Mouse (Mus musculus) small intestine, adult 2 months (tissue): ENCODE measurements at regions not wholly inside any gene's neighbourhood (a gene's known extent, or its start where the extent isn't known, plus 50 kb on each side); places are given as distances from the start of the nearest gene placed in this dataset.

ENCODE experiments used
- H3K27ac ChIP-seq: fragments of 200-500 bp; 2 replicates; pipeline ENCODE4 v1.5.1; 2012; ENCODE audit warnings: low read depth, low read length, control low read depth, inconsistent platforms; ENCODE audit not compliant: insufficient read depth
- H3K27me3 ChIP-seq: fragments of 200-500 bp; 2 replicates; pipeline ENCODE4 v1.6.1; 2012; ENCODE audit warnings: mild to moderate bottlenecking, moderate library complexity, low read length, inconsistent platforms; ENCODE audit not compliant: control insufficient read depth, insufficient read depth
- H3K36me3 ChIP-seq: fragments of 200-500 bp; 2 replicates; pipeline ENCODE4 v1.6.1; 2012; ENCODE audit warnings: mild to moderate bottlenecking, low read length, control low read depth, inconsistent platforms; ENCODE audit not compliant: control insufficient read depth, insufficient read depth
- H3K4me1 ChIP-seq: fragments of 200-500 bp; 2 replicates; pipeline ENCODE4 v1.6.1; 2012; ENCODE audit warnings: low read length, inconsistent platforms, mixed read lengths; ENCODE audit not compliant: control insufficient read depth, insufficient read depth, insufficient read length
- H3K4me3 ChIP-seq: fragments of 200-500 bp; 2 replicates; pipeline ENCODE4 v1.5.1; 2012; ENCODE audit warnings: low read depth, mild to moderate bottlenecking, control low read depth, inconsistent platforms, low read length, moderate library complexity
- CTCF ChIP-seq: fragments of 200-500 bp; IDR thresholded peaks from 2 replicates; pipeline ENCODE4 v1.5.1; 2012; ENCODE audit warnings: low read depth, mild to moderate bottlenecking, control low read depth, inconsistent platforms, low read length, moderate library complexity, mixed read lengths; ENCODE audit not compliant: insufficient replicate concordance, insufficient read length; ENCODE audit errors: extremely low read depth
- POLR2A ChIP-seq: fragments of 200-500 bp; IDR thresholded peaks from 2 replicates; pipeline ENCODE4 v1.6.1; 2012; ENCODE audit warnings: low read depth, mild to moderate bottlenecking, control low read depth, inconsistent platforms, low read length, moderate library complexity
- WGBS: fragments of 180-500 bp; shearing (Covaris S2); methylation state at CpG from one replicate; pipeline ENCODE4 v1.1.7; 2018; 5-methylcytosine and 5-hydroxymethylcytosine counted together

- H3K27ac ChIP-seq: no peak overlapping the region
- no peak overlapping the region for H3K4me3 ChIP-seq
- H3K36me3 ChIP-seq: no peaks in the 10 kb centered on the region
- WGBS: 72% methylated on average over 6 of the region's 6 CpGs
- TF ChIP-seq POLR2A (no peak), CTCF (no peak)
- no peaks in the 10 kb centered on the region for H3K27me3 ChIP-seq
- no peaks in the 10 kb centered on the region for H3K4me1 ChIP-seq
Observed at GRCm38 (mm10) chr7:69740495-69740894, 626.0 kb downstream of the Nr2f2 start.

DNA sequence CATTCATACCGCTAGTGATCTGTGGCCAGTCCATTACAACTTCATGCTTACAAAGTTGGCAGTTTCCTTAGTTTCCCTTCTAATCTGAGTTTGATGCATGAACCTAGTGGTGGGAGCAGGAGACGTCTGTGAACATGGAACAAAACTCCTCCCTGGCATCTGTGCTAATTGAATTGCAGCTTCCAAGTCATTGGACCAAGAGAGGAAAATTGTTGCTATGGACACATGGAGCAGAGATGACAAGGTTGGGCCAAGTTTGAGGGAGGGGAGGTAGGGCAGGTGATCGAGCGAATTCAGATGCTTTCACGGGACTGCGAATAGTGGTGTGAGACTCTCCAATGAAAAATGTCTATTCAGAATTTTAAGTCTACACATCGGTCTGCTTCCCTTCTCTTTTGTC lies 627.5 kb downstream of the Nr2f2 start:
- Histone ChIP-seq H3K36me3 (no peaks in the 10 kb centered on the region), H3K27me3 (no peaks in the 10 kb centered on the region), H3K4me1 (no peaks in the 10 kb centered on the region), H3K4me3 (no peak overlapping the region), H3K27ac (no peak overlapping the region)
- 88% methylated on average over 7 of the region's 7 CpGs for WGBS
- TF ChIP-seq CTCF (no peak), POLR2A (no peak)

DNA sequence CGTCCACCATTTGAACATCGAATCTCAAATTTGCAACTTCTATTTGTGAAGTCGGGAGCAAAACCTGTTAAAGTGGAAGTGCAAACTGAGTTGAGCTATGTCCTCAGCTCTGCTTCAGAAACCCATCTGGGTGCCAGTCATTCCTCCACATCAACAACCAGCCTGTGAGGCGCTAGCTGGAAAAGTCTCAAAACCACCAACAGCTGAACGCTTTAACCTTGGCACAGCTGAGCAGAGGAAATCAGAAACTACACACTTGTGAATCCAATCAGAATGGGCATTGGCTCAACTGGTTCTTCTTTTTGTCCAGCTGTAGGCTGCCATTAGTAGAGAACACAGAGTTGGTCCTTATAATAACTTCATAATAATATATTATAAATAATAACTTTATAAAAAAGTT lies 651.5 kb downstream of the Nr2f2 start:
- H3K27ac ChIP-seq: no peak overlapping the region
- no peaks in the 10 kb centered on the region for H3K36me3 ChIP-seq
- WGBS: 90% methylated on average over 5 of the region's 5 CpGs
- no peak overlapping the region for H3K4me3 ChIP-seq
- H3K27me3 ChIP-seq: no peaks in the 10 kb centered on the region
- H3K4me1 ChIP-seq: no peaks in the 10 kb centered on the region
- TF ChIP-seq POLR2A: no peak
- TF ChIP-seq CTCF: no peak

DNA sequence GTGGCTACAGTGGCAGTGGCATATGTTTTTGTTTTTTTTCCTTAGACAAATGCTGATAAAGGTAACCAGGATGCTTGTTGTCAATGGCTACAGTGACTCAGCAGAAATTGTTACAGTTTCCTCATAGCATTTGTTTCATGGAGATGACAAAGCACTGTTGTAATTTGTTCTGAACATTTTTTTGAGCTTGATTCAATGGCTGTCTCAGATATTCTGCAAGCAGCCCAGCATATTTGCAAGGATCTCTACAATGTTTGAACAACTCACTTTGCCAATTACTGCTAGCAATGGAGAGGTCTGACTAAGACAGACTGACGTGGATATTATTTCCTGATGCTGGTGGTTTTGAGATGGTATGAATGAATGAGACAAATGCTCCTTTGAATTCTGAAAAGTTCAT lies 696.3 kb downstream of the Nr2f2 start:
- H3K27me3 ChIP-seq: no peaks in the 10 kb centered on the region
- no peak overlapping the region for H3K4me3 ChIP-seq
- no peaks in the 10 kb centered on the region for H3K4me1 ChIP-seq
- TF ChIP-seq CTCF: no peak
- TF ChIP-seq POLR2A: no peak
- H3K36me3 ChIP-seq: no peaks in the 10 kb centered on the region
- 70% methylated on average over 1 of the region's 1 CpGs for WGBS
- no peak overlapping the region for H3K27ac ChIP-seq

DNA sequence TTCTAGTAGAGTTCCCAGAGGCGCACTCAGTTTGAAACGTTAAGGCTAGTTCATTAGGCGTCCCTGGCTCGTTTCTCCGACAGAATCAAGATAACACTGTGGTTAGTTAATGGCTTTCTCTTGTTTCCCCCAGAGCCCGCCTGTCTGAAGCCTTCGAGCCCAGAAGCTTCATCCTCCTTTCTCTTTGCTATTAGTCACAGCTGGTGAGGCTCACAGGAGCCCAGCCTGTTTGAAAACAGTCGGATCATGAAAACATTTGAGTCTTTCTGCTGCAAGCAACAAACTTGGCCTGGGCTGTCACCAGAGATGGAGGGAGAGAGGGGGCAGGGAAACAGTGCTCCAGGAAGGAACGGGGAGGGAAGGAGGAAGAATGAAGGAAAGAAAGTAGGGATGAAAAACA lies 711.0 kb downstream of the Nr2f2 start:
- Histone ChIP-seq H3K27me3 (no peaks in the 10 kb centered on the region), H3K4me3 (no peak overlapping the region), H3K27ac (no peak overlapping the region), H3K4me1 (no peaks in the 10 kb centered on the region), H3K36me3 (no peaks in the 10 kb centered on the region)
- no peak for TF ChIP-seq CTCF
- no peak for TF ChIP-seq POLR2A
- WGBS: 7% methylated on average over 9 of the region's 9 CpGs

GRCm38 (mm10) chr7:69645449-69645848 lies 721.1 kb downstream of the Nr2f2 start:
- H3K4me3 ChIP-seq: no peak overlapping the region
- no peaks in the 10 kb centered on the region for H3K36me3 ChIP-seq
- TF ChIP-seq CTCF: no peak
- no peak for TF ChIP-seq POLR2A
- H3K4me1 ChIP-seq: no peaks in the 10 kb centered on the region
- no peak overlapping the region for H3K27ac ChIP-seq
- no peaks in the 10 kb centered on the region for H3K27me3 ChIP-seq
- WGBS: 69% methylated on average over 6 of the region's 6 CpGs

- Histone ChIP-seq H3K27ac (no peak overlapping the region), H3K36me3 (no peaks in the 10 kb centered on the region), H3K4me3 (no peak overlapping the region), H3K27me3 (no peaks in the 10 kb centered on the region), H3K4me1 (no peaks in the 10 kb centered on the region)
- TF ChIP-seq CTCF: no peak
- TF ChIP-seq POLR2A: no peak
- WGBS: 22% methylated on average over 9 of the region's 9 CpGs
Observed at GRCm38 (mm10) chr7:69641652-69642051, 724.9 kb downstream of the Nr2f2 start.

DNA sequence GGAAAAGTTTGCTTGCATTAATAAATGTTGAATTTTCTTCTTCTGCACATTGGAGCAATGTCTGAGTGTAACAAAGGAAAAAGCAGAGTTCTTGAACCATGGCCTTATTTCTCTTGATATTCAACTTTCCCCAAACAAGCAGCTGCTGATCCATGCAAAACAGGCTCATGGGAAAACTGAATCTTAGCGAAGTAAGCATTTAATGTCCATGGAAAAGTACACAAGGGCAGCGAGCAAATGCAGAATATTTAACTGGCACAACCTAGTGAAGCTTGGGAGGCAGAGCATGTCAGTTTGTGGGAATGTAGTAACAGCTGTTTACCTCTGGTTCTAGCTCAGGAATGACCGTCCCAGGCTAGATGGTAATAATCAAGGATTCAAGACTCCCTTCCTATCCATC lies 766.7 kb downstream of the Nr2f2 start:
- Histone ChIP-seq H3K27me3 (no peaks in the 10 kb centered on the region), H3K4me3 (no peak overlapping the region), H3K4me1 (no peaks in the 10 kb centered on the region), H3K36me3 (no peaks in the 10 kb centered on the region), H3K27ac (no peak overlapping the region)
- TF ChIP-seq CTCF (no peak), POLR2A (no peak)
- 51% methylated on average over 3 of the region's 3 CpGs for WGBS
